ENCODE assay signal across 22 mouse cellular contexts in the genomic region with DNA sequence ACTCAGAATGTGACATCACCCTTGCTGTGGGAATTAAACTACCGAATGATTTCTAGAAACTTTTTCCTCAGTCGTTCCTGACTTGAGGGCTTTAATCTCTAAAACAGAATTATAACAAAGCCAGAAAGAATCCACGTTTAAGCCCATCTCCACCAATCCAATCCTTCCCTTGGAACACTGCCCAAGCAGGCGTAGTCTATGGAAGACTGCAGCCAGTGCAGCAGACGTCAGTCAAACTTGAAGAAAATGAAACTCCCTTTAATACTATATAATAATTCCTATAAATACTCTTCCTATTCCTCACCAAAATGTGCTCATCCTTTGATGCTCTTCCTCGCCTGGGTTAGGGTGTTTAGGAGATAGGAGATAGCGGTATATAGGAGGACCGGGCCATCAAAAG. TPM values are rescaled to one million over a fixed set of nuclear protein-coding genes. Genes with fewer than 3 reads are reported as not detected.
"Had no signal": no experiment of that assay in that cellular context is flagged by ENCODE, and none has a peak within 500 bp of the region (broad histone marks: within the 10 kb centered on the region; RNA-seq: fewer than 3 reads in every experiment).

No protein-coding gene starts in this region.

- H3K27me3 ChIP-seq: kidney, embryonic 15.5 days; liver, embryonic 13.5 days; megakaryocyte, embryonic 14.5 days; midbrain, embryonic 13.5 days; neural tube, embryonic 13.5 days; stomach, embryonic 15.5 days had no signal

- H3K4me3 ChIP-seq: kidney, embryonic 15.5 days; liver, embryonic 13.5 days; megakaryocyte, embryonic 14.5 days; midbrain, embryonic 10.5 days; midbrain, embryonic 13.5 days; myocyte; neural tube, embryonic 13.5 days; stomach, embryonic 15.5 days had no signal

- H3K9me3 ChIP-seq: kidney, embryonic 15.5 days; liver, embryonic 13.5 days; megakaryocyte, embryonic 14.5 days; midbrain, embryonic 10.5 days; midbrain, embryonic 13.5 days; neural tube, embryonic 13.5 days; stomach, embryonic 15.5 days had no signal

- ATAC-seq: midbrain, embryonic 13.5 days; midbrain, embryonic 16.5 days had no signal

- H3K36me3 ChIP-seq: kidney, embryonic 15.5 days; liver, embryonic 13.5 days; midbrain, embryonic 10.5 days; midbrain, embryonic 13.5 days; neural tube, embryonic 13.5 days; stomach, embryonic 15.5 days had no signal

- H3K9ac ChIP-seq: kidney, embryonic 15.5 days; liver, embryonic 13.5 days; midbrain, embryonic 13.5 days; neural tube, embryonic 13.5 days; stomach, embryonic 15.5 days had no signal

- H3K4me1 ChIP-seq: kidney, embryonic 15.5 days; liver, embryonic 13.5 days; midbrain, embryonic 10.5 days; stomach, embryonic 15.5 days had no signal

- DNase-seq: kidney, adult 8-10 months; kidney, postnatal 14 days; kidney, postnatal 4 days; liver, embryonic 13.5 days; lung, adult 2 months; lung, postnatal 10 days; lung, postnatal 36 days; right cerebral cortex, postnatal 25 days; spleen, adult 18-20 months; thymus, postnatal 25 days had no signal

- H3K27ac ChIP-seq: kidney, embryonic 15.5 days; liver, embryonic 13.5 days; midbrain, embryonic 10.5 days; midbrain, embryonic 13.5 days; neural tube, embryonic 13.5 days; stomach, embryonic 15.5 days had no signal

- H3K4me2 ChIP-seq: kidney, embryonic 15.5 days; liver, embryonic 13.5 days; midbrain, embryonic 13.5 days; neural tube, embryonic 13.5 days; stomach, embryonic 15.5 days had no signal

RNA-seq across cellular contexts. Expression of a gene that starts 7.2 kb away (rescaled TPM):
- total RNA-seq: layer of hippocampus, adult 18-20 months; left cerebral cortex, postnatal 25 days had no signal
- polyA plus RNA-seq: midbrain, embryonic 13.5 days; midbrain, embryonic 16.5 days; neural tube, embryonic 13.5 days had no signal

RNA-seq across cellular contexts. Expression of a gene that starts 58.9 kb away (rescaled TPM):
- total RNA-seq: monocyte, adult 5-6 weeks had no signal
- polyA plus RNA-seq: limb, embryonic 11.5 days; myocyte had no signal
